ENCODE assay signal across 18 mouse cellular contexts in genomic region chr8:18460609-18461008, GRCm38 (mm10).
"Had no signal": no experiment of that assay in that cellular context is flagged by ENCODE, and none has a peak within 500 bp of the region (broad histone marks: within the 10 kb centered on the region; RNA-seq: fewer than 3 reads in every experiment).

No protein-coding gene starts in this region.

- DNase-seq: kidney, postnatal 14 days; kidney, postnatal 4 days; layer of hippocampus, adult 9-11 months; layer of hippocampus, postnatal 36 days; liver, embryonic 13.5 days; lung, adult 2 months; lung, postnatal 14 days; lung, postnatal 4 days; retina, postnatal 1 day; right cerebral cortex, postnatal 25 days; spleen, adult 18-20 months; thymus, postnatal 36 days had no signal

- H3K4me3 ChIP-seq: left cerebral cortex, adult 2 months; liver, embryonic 13.5 days; midbrain, embryonic 15.5 days; neural tube, embryonic 12.5 days; neural tube, embryonic 15.5 days; stomach, embryonic 15.5 days had no signal

- H3K4me2 ChIP-seq: liver, embryonic 13.5 days; midbrain, embryonic 11.5 days; midbrain, embryonic 15.5 days; neural tube, embryonic 12.5 days; neural tube, embryonic 15.5 days; stomach, embryonic 15.5 days had no signal

- H3K27ac ChIP-seq: left cerebral cortex, adult 2 months; liver, embryonic 13.5 days; midbrain, embryonic 15.5 days; neural tube, embryonic 12.5 days; neural tube, embryonic 15.5 days; stomach, embryonic 15.5 days had no signal

- H3K36me3 ChIP-seq: liver, embryonic 13.5 days; midbrain, embryonic 15.5 days; neural tube, embryonic 12.5 days; neural tube, embryonic 15.5 days; stomach, embryonic 15.5 days had no signal

- H3K9me3 ChIP-seq: liver, embryonic 13.5 days; midbrain, embryonic 15.5 days; neural tube, embryonic 12.5 days; neural tube, embryonic 15.5 days; stomach, embryonic 15.5 days had no signal

- H3K9ac ChIP-seq: liver, embryonic 13.5 days; midbrain, embryonic 15.5 days; neural tube, embryonic 12.5 days; neural tube, embryonic 15.5 days; stomach, embryonic 15.5 days had no signal

- H3K27me3 ChIP-seq: liver, embryonic 13.5 days; midbrain, embryonic 15.5 days; neural tube, embryonic 12.5 days; neural tube, embryonic 15.5 days; stomach, embryonic 15.5 days had no signal

- H3K4me1 ChIP-seq: liver, embryonic 13.5 days; midbrain, embryonic 15.5 days; neural tube, embryonic 12.5 days; neural tube, embryonic 15.5 days; stomach, embryonic 15.5 days had no signal

- ATAC-seq: midbrain, embryonic 15.5 days had no signal
